Mouse (Mus musculus): ENCODE measurements around the gene Zbp1. TPM values are rescaled to one million over a fixed set of nuclear protein-coding genes. Genes with fewer than 3 reads are reported as not detected.

The Zbp1 gene
- total and polyA plus RNA-seq, 2 experiments from 2014 or later, result 0.44 to 0.52 TPM

DNA sequence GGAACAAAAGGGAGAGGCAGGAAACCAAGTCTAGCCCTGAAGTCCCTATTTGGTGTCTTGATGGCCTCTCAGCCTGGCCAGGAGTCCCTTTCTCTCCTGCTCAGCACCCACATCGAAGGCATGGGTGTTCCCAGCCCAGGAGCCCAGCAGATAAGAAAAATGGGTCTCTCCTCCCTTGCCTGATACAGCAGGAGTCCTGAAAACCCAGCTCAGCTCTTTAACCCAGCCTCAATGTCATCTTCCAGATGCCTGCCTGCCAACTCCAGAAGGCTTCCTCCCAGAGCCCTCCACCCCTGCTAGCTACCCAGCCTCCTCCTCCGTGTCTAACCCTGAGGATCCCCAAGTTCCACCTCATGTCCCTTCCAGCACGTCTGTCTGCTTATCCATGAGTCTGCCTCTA lies 1.5 kb downstream of the Zbp1 start:
- 76% methylated on average over 3 of the region's 3 CpGs for WGBS
- ATAC-seq, result no peak
- no peak for TF ChIP-seq CTCF (IDR thresholded peaks at IDR 0.05; ENCODE audit: low read depth)

GRCm38 (mm10) chr2:173216840-173217239 lies 1.9 kb downstream of the Zbp1 start:
- ATAC-seq, result no peak

More for the DNA sequence above, 1.5 kb downstream of the Zbp1 start:
- no peaks in the 10 kb centered on the region for H3K27me3 ChIP-seq (ENCODE audit: insufficient read depth, low read length)
- no peak overlapping the region for H3K9ac ChIP-seq
- H3K9me3 ChIP-seq (ENCODE audit: low read length), result no peaks in the 10 kb centered on the region
- no peak for DNase-seq
- no peak overlapping the region for H3K4me2 ChIP-seq (ENCODE audit: low read depth)
- H3K27ac ChIP-seq (ENCODE audit: low read depth, low read length), result no peak overlapping the region
- H3K36me3 ChIP-seq (ENCODE audit: insufficient read depth), result no peaks in the 10 kb centered on the region
- H3K4me3 ChIP-seq (ENCODE audit: low read depth, low read length), result no peak overlapping the region
- no peaks in the 10 kb centered on the region for H3K4me1 ChIP-seq (ENCODE audit: insufficient read depth)

DNA sequence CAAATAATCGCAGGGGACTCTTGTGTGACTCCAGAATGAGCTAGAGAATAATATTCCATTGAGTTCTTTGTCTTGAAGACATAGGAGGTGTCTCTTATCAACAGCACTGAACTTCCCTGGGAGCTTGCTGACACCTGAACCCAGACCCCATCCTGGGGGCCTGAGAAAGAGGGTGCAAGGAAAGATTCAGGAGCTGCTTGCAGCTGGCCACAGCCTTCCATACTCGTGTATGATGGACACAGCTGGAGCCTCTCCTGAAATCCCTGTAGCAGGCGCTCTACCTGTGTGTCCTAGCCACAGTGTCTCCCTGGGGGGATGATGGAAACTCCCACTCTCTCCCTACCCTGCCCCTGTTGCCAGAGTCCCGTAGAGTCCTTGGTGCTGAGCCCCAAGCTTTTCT lies 6.5 kb downstream of the Zbp1 start:
- Histone ChIP-seq H3K9me3 (ENCODE audit: low read length) (no peaks in the 10 kb centered on the region), H3K27ac (ENCODE audit: low read depth, low read length) (no peak overlapping the region), H3K27me3 (ENCODE audit: insufficient read depth, low read length) (no peaks in the 10 kb centered on the region), H3K4me2 (ENCODE audit: low read depth) (no peak overlapping the region), H3K9ac (no peak overlapping the region), H3K4me3 (ENCODE audit: low read depth, low read length) (no peak overlapping the region), H3K4me1 (ENCODE audit: insufficient read depth) (no peaks in the 10 kb centered on the region), H3K36me3 (ENCODE audit: insufficient read depth) (no peaks in the 10 kb centered on the region)
- TF ChIP-seq CTCF (IDR thresholded peaks at IDR 0.05; ENCODE audit: low read depth), result no peak
- WGBS, result 80% methylated on average over 4 of the region's 4 CpGs
- ATAC-seq, result no peak
- no peak for DNase-seq

More at GRCm38 (mm10) chr2:173216840-173217239, 1.9 kb downstream of the Zbp1 start:
- Histone ChIP-seq H3K27ac (ENCODE audit: low read depth, low read length) (no peak overlapping the region), H3K4me1 (ENCODE audit: insufficient read depth) (no peaks in the 10 kb centered on the region), H3K9me3 (ENCODE audit: low read length) (no peaks in the 10 kb centered on the region), H3K27me3 (ENCODE audit: insufficient read depth, low read length) (no peaks in the 10 kb centered on the region), H3K4me3 (ENCODE audit: low read depth, low read length) (no peak overlapping the region), H3K9ac (no peak overlapping the region), H3K4me2 (ENCODE audit: low read depth) (no peak overlapping the region), H3K36me3 (ENCODE audit: insufficient read depth) (no peaks in the 10 kb centered on the region)
- 88% methylated on average over 7 of the region's 7 CpGs for WGBS
- no peak for TF ChIP-seq CTCF (IDR thresholded peaks at IDR 0.05; ENCODE audit: low read depth)
- DNase-seq, result no peak

- Histone ChIP-seq H3K9me3 (ENCODE audit: low read length) (no peaks in the 10 kb centered on the region), H3K4me1 (ENCODE audit: insufficient read depth) (no peaks in the 10 kb centered on the region), H3K4me3 (ENCODE audit: low read depth, low read length) (no peak overlapping the region), H3K36me3 (ENCODE audit: insufficient read depth) (no peaks in the 10 kb centered on the region), H3K9ac (no peak overlapping the region), H3K27me3 (ENCODE audit: insufficient read depth, low read length) (no peaks in the 10 kb centered on the region), H3K27ac (ENCODE audit: low read depth, low read length) (no peak overlapping the region), H3K4me2 (ENCODE audit: low read depth) (no peak overlapping the region)
- ATAC-seq (no peak), DNase-seq (no peak)
- TF ChIP-seq CTCF (IDR thresholded peaks at IDR 0.05; ENCODE audit: low read depth), result no peak
- 96% methylated on average over 7 of the region's 7 CpGs for WGBS
These were observed 9.5 kb downstream of the Zbp1 start for GRCm38 (mm10) chr2:173209091-173209815.

DNA sequence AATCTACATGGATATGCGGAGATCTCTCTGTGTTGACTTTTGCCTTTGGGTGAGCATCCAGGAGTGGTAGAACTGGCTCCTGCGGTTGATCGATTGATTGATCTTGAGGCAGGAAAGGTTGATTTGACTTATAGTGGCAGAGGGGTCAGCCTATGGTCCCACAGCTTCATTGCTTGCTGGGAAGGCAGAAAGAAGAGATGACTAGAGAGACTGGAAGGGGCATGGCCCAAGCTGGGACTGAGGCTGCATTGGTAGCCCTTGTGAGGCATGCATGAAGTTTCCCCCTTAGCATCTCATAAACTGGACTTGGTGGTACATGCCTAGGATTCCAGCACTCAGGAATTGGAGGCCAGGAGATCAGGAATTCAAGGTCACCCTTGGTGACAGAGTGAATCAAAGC lies 11.7 kb downstream of the Zbp1 start:
- 90% methylated on average over 3 of the region's 3 CpGs for WGBS
- Histone ChIP-seq H3K4me3 (ENCODE audit: low read depth, low read length) (no peak overlapping the region), H3K4me2 (ENCODE audit: low read depth) (no peak overlapping the region), H3K9me3 (ENCODE audit: low read length) (no peaks in the 10 kb centered on the region), H3K9ac (no peak overlapping the region), H3K36me3 (ENCODE audit: insufficient read depth) (no peaks in the 10 kb centered on the region), H3K27me3 (ENCODE audit: insufficient read depth, low read length) (no peaks in the 10 kb centered on the region), H3K27ac (ENCODE audit: low read depth, low read length) (no peak overlapping the region), H3K4me1 (ENCODE audit: insufficient read depth) (no peaks in the 10 kb centered on the region)
- no peak for ATAC-seq
- no peak for DNase-seq
- no peak for TF ChIP-seq CTCF (IDR thresholded peaks at IDR 0.05; ENCODE audit: low read depth)

GRCm38 (mm10) chr2:173205563-173206099 lies 13.1 kb downstream of the Zbp1 start:
- H3K9me3 ChIP-seq (ENCODE audit: low read length), result no peaks in the 10 kb centered on the region
- no peak for DNase-seq
- no peak for TF ChIP-seq CTCF (IDR thresholded peaks at IDR 0.05; ENCODE audit: low read depth)
- H3K4me3 ChIP-seq (ENCODE audit: low read depth, low read length), result no peak overlapping the region
- H3K4me1 ChIP-seq (ENCODE audit: insufficient read depth), result no peaks in the 10 kb centered on the region
- H3K36me3 ChIP-seq (ENCODE audit: insufficient read depth), result no peaks in the 10 kb centered on the region
- no peak overlapping the region for H3K4me2 ChIP-seq (ENCODE audit: low read depth)
- 95% methylated on average over 14 of the region's 14 CpGs for WGBS
- no peak overlapping the region for H3K9ac ChIP-seq
- no peak for ATAC-seq
- no peak overlapping the region for H3K27ac ChIP-seq (ENCODE audit: low read depth, low read length)
- H3K27me3 ChIP-seq (ENCODE audit: insufficient read depth, low read length), result no peaks in the 10 kb centered on the region

GRCm38 (mm10) chr2:173204671-173205070 lies 14.1 kb downstream of the Zbp1 start:
- Histone ChIP-seq H3K4me2 (ENCODE audit: low read depth) (no peak overlapping the region), H3K36me3 (ENCODE audit: insufficient read depth) (no peaks in the 10 kb centered on the region), H3K27me3 (ENCODE audit: insufficient read depth, low read length) (no peaks in the 10 kb centered on the region), H3K9ac (no peak overlapping the region), H3K4me1 (ENCODE audit: insufficient read depth) (no peaks in the 10 kb centered on the region), H3K4me3 (ENCODE audit: low read depth, low read length) (no peak overlapping the region), H3K9me3 (ENCODE audit: low read length) (no peaks in the 10 kb centered on the region), H3K27ac (ENCODE audit: low read depth, low read length) (no peak overlapping the region)
- ATAC-seq (no peak), DNase-seq (no peak)
- 59% methylated on average over 4 of the region's 4 CpGs for WGBS
- TF ChIP-seq CTCF (IDR thresholded peaks at IDR 0.05; ENCODE audit: low read depth), result no peak
